Mouse (Mus musculus): ENCODE measurements around the gene Slc29a1. TPM values are rescaled to one million over a fixed set of nuclear protein-coding genes. Genes with fewer than 3 reads are reported as not detected.

Slc29a1 gene
- polyA plus RNA-seq, 1 experiment, result 72.2 TPM

- DNase-seq, result no peak
- WGBS, result 70% methylated on average over 4 of the region's 4 CpGs
- TF ChIP-seq CTCF (IDR thresholded peaks at IDR 0.05; ENCODE audit: borderline replicate concordance, insufficient read depth, low read depth, low read length) (no peak), POLR2A (IDR thresholded peaks at IDR 0.05; ENCODE audit: borderline replicate concordance, insufficient read depth, low read length) (no peak)
- Histone ChIP-seq H3K27ac (ENCODE audit: insufficient read depth, low read length) (no peak overlapping the region), H3K27me3 (ENCODE audit: control insufficient read depth, insufficient read depth, low read length) (no peaks in the 10 kb centered on the region), H3K4me1 (ENCODE audit: control insufficient read depth, insufficient read depth, low read length) (peaks cover 12% of the 10 kb centered on the region), H3K4me3 (replicated peaks; ENCODE audit: insufficient read depth, low read depth, low read length) (no peak overlapping the region)
These were observed 29.4 kb downstream of the Slc29a1 start for GRCm38 (mm10) chr17:45569999-45570398.

GRCm38 (mm10) chr17:45568990-45569389, 30.4 kb downstream of the Slc29a1 start:
- 80% methylated on average over 12 of the region's 12 CpGs for WGBS
- Histone ChIP-seq H3K27me3 (ENCODE audit: control insufficient read depth, insufficient read depth, low read length) (no peaks in the 10 kb centered on the region), H3K4me1 (ENCODE audit: control insufficient read depth, insufficient read depth, low read length) (peaks cover 16% of the 10 kb centered on the region), H3K4me3 (replicated peaks; ENCODE audit: insufficient read depth, low read depth, low read length) (no peak overlapping the region), H3K27ac (ENCODE audit: insufficient read depth, low read length) (no peak overlapping the region)
- DNase-seq, result no peak
- TF ChIP-seq CTCF (IDR thresholded peaks at IDR 0.05; ENCODE audit: borderline replicate concordance, insufficient read depth, low read depth, low read length) (no peak), POLR2A (IDR thresholded peaks at IDR 0.05; ENCODE audit: borderline replicate concordance, insufficient read depth, low read length) (no peak)

GRCm38 (mm10) chr17:45567162-45567601, 32.2 kb downstream of the Slc29a1 start:
- H3K4me1 ChIP-seq (ENCODE audit: control insufficient read depth, insufficient read depth, low read length), result peaks cover 16% of the 10 kb centered on the region
- H3K27ac ChIP-seq (ENCODE audit: insufficient read depth, low read length), result no peak overlapping the region
- 17% methylated on average over 4 of the region's 4 CpGs for WGBS
- no peaks in the 10 kb centered on the region for H3K27me3 ChIP-seq (ENCODE audit: control insufficient read depth, insufficient read depth, low read length)
- H3K4me3 ChIP-seq (replicated peaks; ENCODE audit: insufficient read depth, low read depth, low read length), result no peak overlapping the region
- no peak for TF ChIP-seq POLR2A (IDR thresholded peaks at IDR 0.05; ENCODE audit: borderline replicate concordance, insufficient read depth, low read length)
- TF ChIP-seq CTCF (IDR thresholded peaks at IDR 0.05; ENCODE audit: borderline replicate concordance, insufficient read depth, low read depth, low read length), result no peak
- DNase-seq, result no peak

- Histone ChIP-seq H3K4me1 (ENCODE audit: control insufficient read depth, insufficient read depth, low read length) (peaks cover 16% of the 10 kb centered on the region), H3K27me3 (ENCODE audit: control insufficient read depth, insufficient read depth, low read length) (no peaks in the 10 kb centered on the region), H3K4me3 (replicated peaks; ENCODE audit: insufficient read depth, low read depth, low read length) (no peak overlapping the region), H3K27ac (ENCODE audit: insufficient read depth, low read length) (no peak overlapping the region)
- peak in 1 of 2 experiments; percentile 49 for DNase-seq
- 26% methylated on average over 18 of the region's 18 CpGs for WGBS
- TF ChIP-seq CTCF (IDR thresholded peaks at IDR 0.05; ENCODE audit: borderline replicate concordance, insufficient read depth, low read depth, low read length) (no peak), POLR2A (IDR thresholded peaks at IDR 0.05; ENCODE audit: borderline replicate concordance, insufficient read depth, low read length) (peak; percentile 20; the same call in 1 of the 2 replicates)
These were observed 32.8 kb downstream of the Slc29a1 start for GRCm38 (mm10) chr17:45566360-45567161.

- WGBS, result 78% methylated on average over 1 of the region's 1 CpGs
- H3K4me1 ChIP-seq (ENCODE audit: control insufficient read depth, insufficient read depth, low read length), result peaks cover 14% of the 10 kb centered on the region; the same call in 1 of the 2 replicates
- H3K27me3 ChIP-seq (ENCODE audit: control insufficient read depth, insufficient read depth, low read length), result no peaks in the 10 kb centered on the region
- TF ChIP-seq CTCF (IDR thresholded peaks at IDR 0.05; ENCODE audit: borderline replicate concordance, insufficient read depth, low read depth, low read length), result no peak
- no peak for TF ChIP-seq POLR2A (IDR thresholded peaks at IDR 0.05; ENCODE audit: borderline replicate concordance, insufficient read depth, low read length)
- H3K27ac ChIP-seq (ENCODE audit: insufficient read depth, low read length), result no peak overlapping the region
- DNase-seq, result no peak
- no peak overlapping the region for H3K4me3 ChIP-seq (replicated peaks; ENCODE audit: insufficient read depth, low read depth, low read length)
These were observed 33.4 kb downstream of the Slc29a1 start for GRCm38 (mm10) chr17:45566031-45566359.

GRCm38 (mm10) chr17:45565103-45565502, 34.3 kb downstream of the Slc29a1 start:
- H3K4me1 ChIP-seq (ENCODE audit: control insufficient read depth, insufficient read depth, low read length), result peaks cover 19% of the 10 kb centered on the region
- no peak overlapping the region for H3K4me3 ChIP-seq (replicated peaks; ENCODE audit: insufficient read depth, low read depth, low read length)
- no peaks in the 10 kb centered on the region for H3K27me3 ChIP-seq (ENCODE audit: control insufficient read depth, insufficient read depth, low read length)
- no peak for DNase-seq
- TF ChIP-seq POLR2A (IDR thresholded peaks at IDR 0.05; ENCODE audit: borderline replicate concordance, insufficient read depth, low read length) (no peak), CTCF (IDR thresholded peaks at IDR 0.05; ENCODE audit: borderline replicate concordance, insufficient read depth, low read depth, low read length) (no peak)
- 87% methylated on average over 11 of the region's 11 CpGs for WGBS
- no peak overlapping the region for H3K27ac ChIP-seq (ENCODE audit: insufficient read depth, low read length)

GRCm38 (mm10) chr17:45564531-45565084, 34.8 kb downstream of the Slc29a1 start:
- H3K27ac ChIP-seq (ENCODE audit: insufficient read depth, low read length), result no peak overlapping the region
- DNase-seq, result peak; percentile 45 to 47
- H3K4me1 ChIP-seq (ENCODE audit: control insufficient read depth, insufficient read depth, low read length), result peaks cover 22% of the 10 kb centered on the region
- no peaks in the 10 kb centered on the region for H3K27me3 ChIP-seq (ENCODE audit: control insufficient read depth, insufficient read depth, low read length)
- 5% methylated on average over 18 of the region's 18 CpGs for WGBS
- peak overlapping the region; percentile 74 for H3K4me3 ChIP-seq (replicated peaks; ENCODE audit: insufficient read depth, low read depth, low read length)
- TF ChIP-seq CTCF (IDR thresholded peaks at IDR 0.05; ENCODE audit: borderline replicate concordance, insufficient read depth, low read depth, low read length) (no peak), POLR2A (IDR thresholded peaks at IDR 0.05; ENCODE audit: borderline replicate concordance, insufficient read depth, low read length) (no peak)
